Mouse (Mus musculus): ENCODE results near the gene Olfr894.

GRCm38 (mm10) chr9:38180721-38181120, 37.1 kb upstream of the Olfr894 start, which contains the start of gene Olfr891:
- no peak for TF ChIP-seq POLR2A (IDR thresholded peaks at IDR 0.05; ENCODE audit: low read depth, low read length)
- no peak for TF ChIP-seq CTCF (IDR thresholded peaks at IDR 0.05; ENCODE audit: extremely low read depth, insufficient read depth, insufficient read length, insufficient replicate concordance)

Measured in spleen, adult 2 months (tissue).